Mouse (Mus musculus): ENCODE measurements around the gene 2610042L04Rik.
"Not testable (repeated sequence)": the region's sequence is repeated elsewhere in the genome, so short reads cannot be mapped to it uniquely, and the experiment has no call there.

2610042L04Rik gene

DNA sequence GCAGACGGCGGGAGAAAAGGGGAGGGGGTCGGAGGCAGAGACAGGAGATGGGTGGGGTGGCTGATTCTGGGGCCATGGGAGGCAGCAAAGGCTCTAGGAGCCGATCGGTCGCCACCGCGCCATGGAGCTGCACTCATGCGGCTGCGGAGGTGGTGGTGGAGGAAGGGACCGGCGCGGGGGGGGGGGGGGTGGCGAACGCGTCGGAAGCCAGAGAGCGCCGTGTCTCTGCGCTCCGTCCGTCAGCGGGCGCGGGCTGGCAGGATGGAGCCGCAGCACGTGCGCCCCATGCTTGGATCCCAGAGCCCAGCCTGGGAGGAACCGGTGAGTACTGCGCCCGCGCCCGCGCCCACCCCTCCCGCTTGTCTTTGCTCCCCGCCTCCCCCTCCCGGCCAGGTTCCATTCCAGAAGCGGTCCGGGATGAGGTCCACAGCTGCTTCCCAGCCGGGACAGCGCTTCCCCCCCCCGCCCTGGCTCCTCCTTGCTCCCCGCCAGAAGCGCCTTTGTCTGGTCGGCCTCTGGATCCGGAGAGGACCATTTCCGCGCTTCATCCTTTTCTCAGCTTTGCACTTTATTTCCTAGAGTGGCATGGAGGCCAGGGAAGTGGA lies at the start of gene 2610042L04Rik:
Gene 2610042L04Rik (plus strand): TSS at position 288 of the 605 bp plus-strand sequence.
- DNase-seq = peak in 1 of 2 experiments; percentile 7

DNA sequence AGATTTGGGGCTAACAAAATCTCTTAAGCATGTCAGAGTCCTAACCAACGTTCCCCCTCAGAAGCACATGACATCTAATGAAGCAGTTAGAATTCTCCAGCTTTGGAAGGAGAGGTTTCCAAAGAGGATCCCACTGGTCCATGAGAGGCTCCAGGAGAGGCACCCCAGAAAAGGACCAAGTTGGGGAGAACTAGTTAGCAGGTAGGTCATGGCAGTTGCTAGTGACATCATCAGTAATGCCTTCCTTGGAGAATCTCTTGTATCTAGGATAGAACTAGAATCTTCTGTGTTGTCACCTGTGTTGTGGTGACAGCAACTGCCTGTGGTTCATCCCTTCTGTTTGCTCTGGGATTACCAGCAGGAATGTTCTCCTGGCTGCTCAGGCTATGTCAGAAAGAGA lies 17.6 kb upstream of the 2610042L04Rik start, which contains the start of gene Gm3149:
Gene Gm3149 (plus strand): TSS at position 301 of the 400 bp plus-strand sequence.
- DNase-seq = not testable (repeated sequence)

DNA sequence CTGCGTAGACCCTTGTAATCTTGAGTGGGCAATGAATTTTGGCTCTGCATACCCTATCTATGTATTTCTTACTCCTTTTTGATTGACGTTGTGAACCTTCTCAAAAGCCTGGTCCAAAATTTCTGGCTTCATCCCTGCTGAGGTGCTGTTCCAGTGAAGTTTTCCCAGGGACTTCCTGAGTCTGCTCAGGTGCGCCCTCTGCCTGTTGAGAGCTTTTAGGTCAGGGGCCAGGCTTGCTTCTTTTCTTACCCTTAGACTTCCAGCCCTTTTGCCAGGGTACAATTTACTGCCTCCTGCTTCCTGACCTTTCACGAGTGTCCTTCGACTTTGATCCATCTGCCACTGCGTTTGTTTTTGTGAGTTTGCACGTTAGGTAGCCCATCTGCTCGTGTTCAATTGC lies 943 bp downstream of the 2610042L04Rik start:
- DNase-seq = not testable (repeated sequence)

DNA sequence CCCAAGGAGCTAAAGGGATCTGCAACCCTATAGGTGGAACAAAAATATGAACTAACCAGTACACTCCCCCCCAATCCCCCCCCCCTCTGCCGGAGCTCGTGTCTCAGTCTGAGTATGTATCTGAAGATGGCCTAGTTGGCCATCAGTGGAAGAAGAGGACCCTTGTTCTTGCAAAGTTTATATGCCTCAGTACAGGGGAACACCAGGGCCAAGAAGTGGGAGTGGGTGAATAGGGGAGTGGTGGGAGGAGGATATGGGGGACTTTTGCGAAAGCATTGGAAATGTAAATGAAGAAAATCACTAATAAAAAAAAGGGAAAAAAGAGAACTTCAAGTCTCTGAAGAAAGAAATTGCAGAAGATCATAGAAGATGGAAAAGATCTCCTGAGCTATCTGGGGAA lies 34.4 kb downstream of the 2610042L04Rik start:
- not testable (repeated sequence) for DNase-seq

DNA sequence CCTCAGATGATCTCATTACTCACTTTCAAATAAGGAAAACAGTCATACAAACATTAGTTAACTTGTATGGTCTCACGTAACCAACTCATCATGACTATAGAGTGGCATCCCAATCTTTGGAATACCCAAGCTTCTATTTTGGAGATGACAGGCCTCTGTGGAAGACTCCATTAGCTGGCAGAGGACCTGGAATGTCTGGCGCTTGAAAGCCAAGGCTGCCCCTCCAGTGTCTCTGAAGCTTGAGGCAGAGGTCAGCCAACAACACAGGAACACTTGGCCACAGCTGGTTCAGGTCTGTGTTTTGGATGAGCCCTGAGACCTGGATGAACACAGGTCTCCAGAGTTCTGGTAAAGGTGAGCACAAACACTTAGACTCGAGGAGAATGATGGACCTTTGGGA lies 35.1 kb downstream of the 2610042L04Rik start:
- peak in 1 of 2 experiments; percentile 32 for DNase-seq

DNA sequence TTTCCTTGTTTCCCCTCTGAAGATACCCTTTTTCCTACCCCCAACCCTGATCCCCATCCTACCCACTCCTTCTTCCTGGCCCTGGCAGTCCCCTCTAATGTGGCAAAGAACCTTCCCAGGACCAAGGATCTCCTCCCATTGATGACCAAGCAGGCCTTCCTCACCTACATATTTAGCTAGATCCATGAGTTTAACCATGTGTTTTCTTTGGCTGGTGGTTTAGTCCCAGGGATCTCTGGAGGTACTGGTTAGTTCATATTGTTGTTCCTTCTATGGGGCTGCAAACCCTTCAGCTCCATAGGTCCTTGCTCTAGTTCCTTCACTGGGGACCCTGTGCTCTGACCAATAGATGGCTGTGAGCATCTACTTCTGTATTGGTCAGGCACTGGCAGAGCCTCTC lies 43.3 kb downstream of the 2610042L04Rik start:
- peak in 1 of 2 experiments; percentile 30 for DNase-seq

DNA sequence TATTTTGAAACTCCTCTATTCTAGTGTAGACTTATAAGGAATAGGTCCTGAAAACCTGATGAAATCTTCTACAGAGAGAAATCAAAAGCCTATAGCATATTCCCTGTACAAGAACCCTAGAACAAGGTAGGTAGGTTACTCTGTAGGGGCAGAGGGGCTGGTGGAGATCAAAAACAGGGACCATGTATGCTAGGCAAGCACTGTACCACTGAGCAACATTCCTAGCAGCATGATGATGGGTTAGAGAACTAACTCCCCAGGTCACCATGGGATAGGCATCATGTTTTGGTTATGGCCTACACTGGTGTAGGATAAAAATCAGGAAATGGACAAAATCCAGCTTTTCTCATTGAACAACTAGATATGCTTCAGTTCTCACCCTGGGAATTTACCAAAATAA lies 51.0 kb downstream of the 2610042L04Rik start:
- DNase-seq = peak in 1 of 2 experiments; percentile 30

DNA sequence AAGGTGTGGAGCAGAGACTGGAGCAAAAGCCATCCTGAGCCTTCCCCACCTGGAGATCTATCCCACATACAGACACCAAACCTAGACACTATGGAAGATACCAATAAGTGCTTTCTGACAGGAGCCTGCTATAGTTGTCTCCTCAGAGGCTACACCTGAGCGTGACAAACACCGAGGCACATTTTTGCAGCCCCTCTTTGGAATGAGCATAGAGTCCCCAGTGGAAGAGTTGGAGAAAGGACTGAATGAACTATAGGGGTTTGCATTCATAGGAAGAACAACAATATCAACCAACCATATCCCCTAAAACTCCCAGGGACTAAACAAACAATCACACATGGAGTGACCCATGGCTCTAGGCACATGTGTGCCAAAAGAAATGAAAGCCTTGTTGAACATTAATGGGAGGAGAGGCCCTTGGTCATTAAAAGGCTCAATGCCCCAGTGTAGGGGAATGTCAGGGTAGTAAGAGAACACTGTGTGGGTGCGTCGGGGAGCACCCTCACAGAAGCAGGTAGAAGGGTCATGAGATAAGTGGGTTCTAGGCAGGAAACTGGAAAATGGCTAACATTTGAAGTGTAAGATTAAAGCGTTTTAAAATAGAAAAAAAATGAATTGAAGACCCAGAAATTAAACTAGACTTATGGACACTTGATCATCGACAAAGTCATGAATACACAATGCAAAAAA lies 58.4 kb downstream of the 2610042L04Rik start:
- not testable (repeated sequence) for DNase-seq

DNA sequence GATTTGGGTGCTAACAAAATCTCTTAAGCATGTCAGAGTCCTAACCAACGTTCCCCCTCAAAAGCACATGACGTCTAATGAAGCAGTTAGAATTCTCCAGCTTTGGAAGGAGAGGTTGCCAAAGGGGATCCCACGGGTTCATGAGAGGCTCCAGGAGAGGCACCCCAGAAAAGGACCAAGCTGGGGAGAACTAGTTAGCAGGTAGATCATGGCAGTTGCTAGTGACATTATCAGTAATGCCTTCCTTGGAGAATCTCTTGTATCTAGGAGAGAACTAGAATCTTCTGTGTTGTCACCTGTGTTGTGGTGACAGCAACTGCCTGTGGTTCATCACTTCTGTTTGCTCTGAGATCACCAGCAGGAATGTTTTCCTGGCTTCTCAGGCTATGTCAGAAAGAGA lies 62.7 kb downstream of the 2610042L04Rik start, which contains the start of gene Gm3159:
Gene Gm3159 (plus strand): TSS at position 301 of the 400 bp plus-strand sequence.
- not testable (repeated sequence) for DNase-seq

DNA sequence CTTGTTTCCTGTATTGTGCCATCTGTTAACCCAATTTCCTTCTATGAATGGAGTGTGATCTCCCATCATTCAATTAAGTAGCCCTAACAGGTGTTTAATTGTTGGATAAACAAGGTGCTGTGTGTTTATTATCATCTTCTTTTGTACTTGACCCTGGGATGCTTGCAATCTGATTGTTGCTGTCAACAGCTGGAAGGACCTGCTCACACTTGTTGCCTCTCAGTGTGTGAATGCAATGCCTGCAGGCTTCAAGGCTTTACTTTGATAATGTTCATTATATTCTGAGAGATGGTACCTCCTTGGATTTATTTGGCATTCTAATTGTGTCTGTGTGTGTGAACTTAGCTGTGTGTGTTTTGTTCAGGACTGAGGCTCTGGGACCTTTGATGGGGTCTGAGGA lies 64.1 kb downstream of the 2610042L04Rik start:
- DNase-seq = peak in 1 of 2 experiments; percentile 26

DNA sequence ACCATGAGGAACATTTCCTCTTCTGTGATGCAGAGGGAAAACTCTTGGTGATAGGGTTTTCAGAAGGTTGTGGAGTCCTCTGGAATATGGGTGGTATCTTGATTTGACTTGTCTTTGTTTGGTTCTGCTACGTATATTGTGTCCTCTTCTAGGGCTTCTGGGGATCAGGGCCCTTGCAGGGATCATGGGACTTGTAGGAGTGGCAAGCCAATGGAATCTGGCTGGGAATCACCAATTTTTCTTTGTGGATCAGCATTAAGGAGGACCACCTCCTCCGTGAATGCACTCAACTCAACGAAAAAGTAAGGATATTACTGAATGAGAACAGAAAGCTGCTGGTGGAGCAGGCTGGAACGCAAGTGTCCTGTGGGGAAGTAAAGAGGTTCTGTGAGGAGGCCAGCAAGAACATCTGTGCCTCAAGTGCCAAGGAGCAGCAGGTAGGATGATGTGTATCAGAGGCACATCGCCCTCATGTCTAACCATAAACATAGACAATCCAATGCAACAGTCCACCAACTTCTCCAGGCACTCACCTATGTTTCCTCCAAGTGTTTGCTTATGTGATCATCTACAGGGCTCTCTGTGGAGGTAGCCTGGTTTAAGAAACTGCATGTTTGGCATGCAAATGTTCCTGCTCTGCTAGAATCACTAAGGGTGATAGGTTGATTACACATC lies 65.7 kb downstream of the 2610042L04Rik start:
- DNase-seq = peak in 1 of 2 experiments; percentile 37

DNA sequence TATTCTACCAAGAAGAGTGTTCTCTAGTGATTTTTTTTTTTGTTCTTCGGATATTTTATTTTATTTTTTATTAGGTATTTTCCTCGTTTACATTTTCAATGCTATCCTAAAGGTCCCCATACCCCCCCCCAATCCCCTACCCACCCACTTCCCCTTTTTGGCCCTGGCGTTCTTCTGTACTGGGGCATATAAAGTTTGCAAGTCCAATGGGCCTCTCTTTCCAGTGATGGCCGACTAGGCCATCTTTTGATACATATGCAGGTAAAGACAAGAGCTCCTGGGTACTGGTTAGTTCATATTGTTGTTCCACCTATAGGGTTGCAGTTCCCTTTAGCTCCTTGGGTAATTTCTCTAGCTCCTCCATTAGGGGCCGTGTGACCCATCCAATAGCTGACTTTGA lies 66.7 kb downstream of the 2610042L04Rik start:
- DNase-seq = peak in 1 of 2 experiments; percentile 34

DNA sequence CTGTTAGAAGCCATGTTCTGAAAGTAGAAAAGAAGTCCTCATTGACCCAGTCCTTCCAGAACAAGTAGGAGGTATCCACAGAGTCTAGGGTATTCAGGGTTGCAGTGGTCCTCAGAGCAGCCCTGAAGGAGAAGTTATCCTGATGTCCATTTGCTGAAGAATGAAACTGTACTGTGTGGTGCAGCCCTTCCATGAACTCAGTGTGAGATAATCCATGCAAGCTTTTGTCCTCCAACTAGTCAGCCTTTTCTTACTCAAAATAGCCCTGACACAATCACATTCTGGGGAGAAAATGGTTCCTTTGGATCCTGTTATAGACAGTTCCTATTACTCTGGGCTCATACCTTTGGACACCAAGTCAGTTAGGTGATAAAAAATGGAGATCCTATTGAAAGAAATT lies 69.3 kb downstream of the 2610042L04Rik start:
- not testable (repeated sequence) for DNase-seq
